Mouse (Mus musculus): ENCODE measurements around the gene C2cd2l. TPM values are rescaled to one million over a fixed set of nuclear protein-coding genes. Genes with fewer than 3 reads are reported as not detected.

The C2cd2l gene
- total RNA-seq, 2 experiments from 2014 or later, result 151 to 158 TPM

- intact Hi-C loops (cut with DNase I), result no loop called here
- peak in 1 of 2 experiments; percentile 60 for DNase-seq (ENCODE audit: extremely low spot score in 1 of 2, low spot score in 2 of 2)
Observed at GRCm38 (mm10) chr9:44287401-44288075, 32.5 kb downstream of the C2cd2l start.

- intact Hi-C loops (cut with DNase I), result no loop called here
- DNase-seq (ENCODE audit: extremely low spot score in 1 of 2, low spot score in 2 of 2), result no peak
Observed at GRCm38 (mm10) chr9:44287003-44287400, 33.1 kb downstream of the C2cd2l start.

- intact Hi-C loops (cut with DNase I), result no loop called here
- no peak for DNase-seq (ENCODE audit: extremely low spot score in 1 of 2, low spot score in 2 of 2)
Observed at GRCm38 (mm10) chr9:44286256-44286850, 33.7 kb downstream of the C2cd2l start.

GRCm38 (mm10) chr9:44283183-44283582 is 36.9 kb downstream of the C2cd2l start:
- intact Hi-C loops (cut with DNase I), result no loop called here

GRCm38 (mm10) chr9:44269973-44270372 is 50.1 kb downstream of the C2cd2l start:
- intact Hi-C loops (cut with DNase I), result no loop called here
- no peak for DNase-seq (ENCODE audit: extremely low spot score in 1 of 2, low spot score in 2 of 2)

More at GRCm38 (mm10) chr9:44283183-44283582, 36.9 kb downstream of the C2cd2l start:
- no peak for DNase-seq (ENCODE audit: extremely low spot score in 1 of 2, low spot score in 2 of 2)

GRCm38 (mm10) chr9:44269077-44269476 is 51.0 kb downstream of the C2cd2l start:
- intact Hi-C loops (cut with DNase I), result no loop called here
- no peak for DNase-seq (ENCODE audit: extremely low spot score in 1 of 2, low spot score in 2 of 2)

GRCm38 (mm10) chr9:44268432-44268831 is 51.7 kb downstream of the C2cd2l start, which contains the start of gene Nlrx1:
Gene Nlrx1 (minus strand): TSS chr9:44268599.
- intact Hi-C loops (cut with DNase I), result no loop called here
- DNase-seq (ENCODE audit: extremely low spot score in 1 of 2, low spot score in 2 of 2), result no peak

GRCm38 (mm10) chr9:44268027-44268360 is 52.1 kb downstream of the C2cd2l start:
- DNase-seq (ENCODE audit: extremely low spot score in 1 of 2, low spot score in 2 of 2), result peak; percentile 73 to 93
- intact Hi-C loops (cut with DNase I), result no loop called here

- intact Hi-C loops (cut with DNase I), result no loop called here
Observed at GRCm38 (mm10) chr9:44267319-44268026, 52.6 kb downstream of the C2cd2l start.

GRCm38 (mm10) chr9:44266478-44267226 is 53.4 kb downstream of the C2cd2l start:
- DNase-seq (ENCODE audit: extremely low spot score in 1 of 2, low spot score in 2 of 2), result no peak
- intact Hi-C loops (cut with DNase I), result no loop called here

More at GRCm38 (mm10) chr9:44267319-44268026, 52.6 kb downstream of the C2cd2l start:
- DNase-seq (ENCODE audit: extremely low spot score in 1 of 2, low spot score in 2 of 2), result no peak

GRCm38 (mm10) chr9:44261388-44261787 is 58.7 kb downstream of the C2cd2l start:
- intact Hi-C loops (cut with DNase I), result no loop called here
- DNase-seq (ENCODE audit: extremely low spot score in 1 of 2, low spot score in 2 of 2), result no peak

Small RNA genes lying within 50 kb of the gene (microRNA-seq; reads per million reads assigned to microRNA genes)
- gene Gm44335, result not detected

Other genes starting within 250 kb of the C2cd2l start
- under 1 TPM in 1 of 2 experiments, not detected in 1; 0.17 TPM for gene Mfrp, start 218.6 kb downstream of the C2cd2l start, total RNA-seq (2021)
- 10 to 100 TPM; 11.2 to 12.1 TPM for gene C1qtnf5, start 213.0 kb downstream of the C2cd2l start, total RNA-seq (2021)
- not detected for gene Gm49380, start 206.8 kb downstream of the C2cd2l start, total RNA-seq (2021)
- gene Rnf26, start 206.8 kb downstream of the C2cd2l start, total RNA-seq (2021), result 10 to 100 TPM; 30.1 to 33.4 TPM
- gene Mcam, start 185.8 kb downstream of the C2cd2l start, total RNA-seq (2021), result 10 to 100 TPM; 19.2 to 22.2 TPM
- gene Cbl, start 86.2 kb downstream of the C2cd2l start, total RNA-seq (2021), result 10 to 100 TPM; 48.6 to 49.9 TPM
- gene Ccdc153, start 79.6 kb downstream of the C2cd2l start, total RNA-seq (2021), result 1 to 10 TPM in 1 of 2 experiments, under 1 TPM in 1; 0.69 to 1.9 TPM
- gene Pdzd3, start 68.8 kb downstream of the C2cd2l start, total RNA-seq (2021), result under 1 TPM; 0.53 to 0.60 TPM
- gene Nlrx1, start 51.7 kb downstream of the C2cd2l start, total RNA-seq (2021), result 10 to 100 TPM; 11.9 to 14.8 TPM
- 10 to 100 TPM; 68.0 to 73.2 TPM for gene Abcg4, start 31.7 kb downstream of the C2cd2l start, total RNA-seq (2021)
- 10 to 100 TPM; 27.1 to 28.3 TPM for gene Hinfp, start 14.6 kb downstream of the C2cd2l start, total RNA-seq (2021)
- gene Dpagt1, start 5.7 kb upstream of the C2cd2l start, total RNA-seq (2021), result 10 to 100 TPM; 15.5 to 17.9 TPM
- gene H2afx, start 14.4 kb upstream of the C2cd2l start, total RNA-seq (2021), result 10 to 100 TPM; 66.5 to 67.6 TPM
- 10 to 100 TPM; 20.5 to 24.0 TPM for gene Hmbs, start 23.9 kb upstream of the C2cd2l start, total RNA-seq (2021)
- 10 to 100 TPM; 42.6 to 49.1 TPM for gene Vps11, start 41.4 kb upstream of the C2cd2l start, total RNA-seq (2021)
- 10 to 100 TPM; 87.1 to 89.3 TPM for gene Hyou1, start 59.2 kb upstream of the C2cd2l start, total RNA-seq (2021)
- gene Slc37a4, start 76.6 kb upstream of the C2cd2l start, total RNA-seq (2021), result 10 to 100 TPM; 36.9 to 40.1 TPM
- gene Rps25, start 86.9 kb upstream of the C2cd2l start, total RNA-seq (2021), result 100 to 1,000 TPM; 711 to 765 TPM
- 10 to 100 TPM; 75.3 to 87.2 TPM for gene Trappc4, start 87.3 kb upstream of the C2cd2l start, total RNA-seq (2021)
- gene Ccdc84, start 98.3 kb upstream of the C2cd2l start, total RNA-seq (2021), result 10 to 100 TPM; 16.1 to 19.9 TPM
- not detected for gene Foxr1, start 120.9 kb upstream of the C2cd2l start, total RNA-seq (2021)
- not detected for gene Upk2, start 134.7 kb upstream of the C2cd2l start, total RNA-seq (2021)
- gene Bcl9l, start 162.5 kb upstream of the C2cd2l start, total RNA-seq (2021), result 10 to 100 TPM; 85.4 to 98.1 TPM
- gene Cxcr5, start 241.6 kb upstream of the C2cd2l start, total RNA-seq (2021), result not detected

All from left cerebral cortex, postnatal 10 days (tissue).